Mouse (Mus musculus): ENCODE measurements around the gene Ddx54.

DNA sequence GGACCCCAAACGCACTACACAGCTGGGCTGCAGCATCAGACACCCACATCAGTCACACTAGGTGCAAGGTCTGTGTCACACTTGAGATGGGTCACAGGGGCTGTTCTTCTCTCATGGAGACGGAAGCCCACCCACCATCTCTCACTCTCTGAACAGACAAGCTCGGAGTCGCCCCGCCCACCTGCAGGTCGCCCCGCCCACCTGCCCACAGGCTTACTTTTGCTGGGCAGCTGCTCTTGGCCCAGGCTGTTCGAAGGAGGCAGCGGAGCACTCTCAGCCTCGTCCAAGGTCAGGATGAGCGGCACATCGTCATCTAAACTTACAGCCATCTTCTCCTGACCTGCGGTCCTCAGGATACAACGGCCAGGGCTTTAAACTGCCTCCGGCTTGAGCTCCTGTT, 27.6 kb upstream of the Ddx54 start:
- TF ChIP-seq CTCF (conservative IDR thresholded peaks at IDR 0.05; ENCODE audit: low read length) (no peak), NANOG (IDR thresholded peaks at IDR 0.05; ENCODE audit: borderline replicate concordance, low read length) (no peak), POU5F1 (IDR thresholded peaks at IDR 0.05; ENCODE audit: borderline replicate concordance, low read length) (no peak)
